Mouse (Mus musculus) stomach, embryonic 16.5 days (tissue): ENCODE results near the gene Caskin2. TPM values are rescaled to one million over a fixed set of nuclear protein-coding genes. Genes with fewer than 3 reads are reported as not detected.
A peak's percentile ranks its signal among the peaks of the same experiment; 100 is the strongest.

Experiments used
- ATAC-seq: fragments of 200-750 bp; cut with Nextera tagmentation; 2 replicates; pipeline ENCODE4 v1.8.0; 2017; ENCODE audit warnings: moderate number of reproducible peaks, moderate TSS enrichment; ENCODE audit not compliant: insufficient read depth, low FRiP score
- H3K27ac ChIP-seq: fragments of 300-500 bp; sonication (generic); 2 replicates; pipeline ENCODE4 v1.5.1; 2014; ENCODE audit warnings: low read length
- H3K27me3 ChIP-seq: fragments of 300-500 bp; sonication (generic); 2 replicates; pipeline ENCODE4 v1.6.1; 2014; ENCODE audit warnings: low read length, control low read depth, mixed read lengths; ENCODE audit not compliant: control insufficient read depth, insufficient read depth
- H3K36me3 ChIP-seq: fragments of 300-500 bp; sonication (generic); 2 replicates; pipeline ENCODE4 v1.6.1; 2014; ENCODE audit warnings: low read length; ENCODE audit not compliant: control insufficient read depth, insufficient read depth
- H3K4me1 ChIP-seq: fragments of 300-500 bp; sonication (generic); 2 replicates; pipeline ENCODE4 v1.6.1; 2014; ENCODE audit warnings: low read length, control low read depth, mixed read lengths; ENCODE audit not compliant: control insufficient read depth, insufficient read depth
- H3K4me2 ChIP-seq: fragments of 300-500 bp; sonication (generic); 2 replicates; pipeline ENCODE4 v1.6.1; 2014; ENCODE audit warnings: low read depth, low read length, mixed read lengths
- H3K4me3 ChIP-seq: fragments of 300-500 bp; sonication (generic); replicated peaks from 2 replicates; pipeline ENCODE4 v1.5.1; 2014; ENCODE audit warnings: mild to moderate bottlenecking, low read length
- H3K9ac ChIP-seq: fragments of 300-500 bp; sonication (generic); 2 replicates; pipeline ENCODE4 v1.6.1; 2014; ENCODE audit warnings: low read length
- H3K9me3 ChIP-seq: fragments of 300-500 bp; sonication (generic); replicated peaks from 2 replicates; pipeline ENCODE4 v1.6.1; 2016; ENCODE audit warnings: low read length, control low read depth; ENCODE audit not compliant: control insufficient read depth
- WGBS: fragments of 180-500 bp; shearing (Covaris S2); extraction: QIAGEN DNeasy Blood & Tissue Kit; methylation state at CpG from one replicate; pipeline ENCODE4 v1.1.7; 2014; 5-methylcytosine and 5-hydroxymethylcytosine counted together
- polyA plus RNA-seq: library from polyadenylated mRNA; unstranded; fragments of >200 nt; fragmentation: Nextera tagmentation; extraction: Ambion mirVana; gene quantifications from 2 replicates; pipeline ENCODE4 v1.2.1, GENCODE M21; 2015

The Caskin2 gene
- polyA plus RNA-seq, 1 experiment from 2014 or later: 14.9 TPM

- Histone ChIP-seq H3K4me2 (peak within 1 kb of the TSS; percentile 93), H3K27me3 (peaks cover 7% of the 10 kb centered on the region), H3K9ac (peak within 1 kb of the TSS; percentile 87), H3K4me3 (peak within 1 kb of the TSS; percentile 85), H3K27ac (peak within 1 kb of the TSS; percentile 90), H3K36me3 (no peaks in the 10 kb centered on the region), H3K9me3 (no peaks in the 10 kb centered on the region), H3K4me1 (peaks cover 21% of the 10 kb centered on the region)
- under 1% methylated on average over 84 of the region's 87 CpGs for WGBS
- peak; percentile 98 for ATAC-seq
Observed at GRCm38 (mm10) chr11:115823774-115824740, 10.6 kb upstream of the Caskin2 start, which contains the start of gene Llgl2. TSS of gene Llgl2 (plus strand) at chr11:115824049.

- Histone ChIP-seq H3K4me1 (peaks cover 11% of the 10 kb centered on the region; the same call in 1 of the 2 replicates), H3K36me3 (no peaks in the 10 kb centered on the region), H3K9me3 (no peaks in the 10 kb centered on the region), H3K4me2 (no peak overlapping the region), H3K4me3 (no peak overlapping the region), H3K9ac (no peak overlapping the region), H3K27ac (no peak overlapping the region), H3K27me3 (peaks cover 7% of the 10 kb centered on the region)
- whole genome bisulfite sequencing: 71% methylated on average over 4 of the region's 4 CpGs
- ATAC-seq: no peak
Observed at GRCm38 (mm10) chr11:115821001-115821400, 7.6 kb upstream of the Caskin2 start.

- H3K4me3 ChIP-seq: no peak overlapping the region
- no peak overlapping the region for H3K9ac ChIP-seq
- no peak overlapping the region for H3K4me2 ChIP-seq
- no peak for ATAC-seq
- no peaks in the 10 kb centered on the region for H3K9me3 ChIP-seq
- no peaks in the 10 kb centered on the region for H3K36me3 ChIP-seq
- 86% methylated on average over 16 of the region's 16 CpGs for WGBS
- peaks cover 7% of the 10 kb centered on the region for H3K27me3 ChIP-seq
- H3K4me1 ChIP-seq: peaks cover 16% of the 10 kb centered on the region; the same call in 1 of the 2 replicates
- no peak overlapping the region for H3K27ac ChIP-seq
Observed at GRCm38 (mm10) chr11:115819915-115820623, 6.6 kb upstream of the Caskin2 start.

GRCm38 (mm10) chr11:115817331-115817730 is 3.9 kb upstream of the Caskin2 start:
- Histone ChIP-seq H3K4me3 (no peak overlapping the region), H3K4me2 (no peak overlapping the region), H3K9ac (no peak overlapping the region), H3K36me3 (no peaks in the 10 kb centered on the region), H3K27me3 (no peaks in the 10 kb centered on the region), H3K4me1 (peaks cover 13% of the 10 kb centered on the region), H3K9me3 (no peaks in the 10 kb centered on the region), H3K27ac (no peak overlapping the region)
- ATAC-seq: no peak
- WGBS: 88% methylated on average over 5 of the region's 5 CpGs

GRCm38 (mm10) chr11:115814605-115815450 is 1.4 kb upstream of the Caskin2 start, which contains the start of gene Tsen54:
TSS of gene Tsen54 (plus strand) at chr11:115814724.
- under 1% methylated on average over 84 of the region's 84 CpGs for WGBS
- no peaks in the 10 kb centered on the region for H3K27me3 ChIP-seq

GRCm38 (mm10) chr11:115812533-115813420 is 662 bp downstream of the Caskin2 start:
- no peaks in the 10 kb centered on the region for H3K36me3 ChIP-seq
- peak overlapping the region; percentile 89 for H3K4me2 ChIP-seq
- H3K9ac ChIP-seq: peak overlapping the region; percentile 93
- peak overlapping the region; percentile 92 for H3K4me3 ChIP-seq
- 3% methylated on average over 28 of the region's 28 CpGs for WGBS
- peak overlapping the region; percentile 78 for H3K27ac ChIP-seq
- ATAC-seq: 0 out of 2 replicates have a peak, but pooled peaks have one; percentile 0
- no peaks in the 10 kb centered on the region for H3K9me3 ChIP-seq
- H3K27me3 ChIP-seq: no peaks in the 10 kb centered on the region
- H3K4me1 ChIP-seq: peaks cover 58% of the 10 kb centered on the region

More at GRCm38 (mm10) chr11:115814605-115815450, 1.4 kb upstream of the Caskin2 start, which contains the start of gene Tsen54:
- Histone ChIP-seq H3K4me3 (peak within 1 kb of the TSS; percentile 92), H3K4me1 (peaks cover 37% of the 10 kb centered on the region), H3K36me3 (no peaks in the 10 kb centered on the region), H3K9me3 (no peaks in the 10 kb centered on the region), H3K4me2 (peak within 1 kb of the TSS; percentile 89), H3K27ac (peak within 1 kb of the TSS; percentile 78), H3K9ac (peak within 1 kb of the TSS; percentile 93)
- ATAC-seq: peak; percentile 61

- peak overlapping the region; percentile 93 for H3K9ac ChIP-seq
- peak overlapping the region; percentile 89 for H3K4me2 ChIP-seq
- H3K27me3 ChIP-seq: no peaks in the 10 kb centered on the region
- H3K36me3 ChIP-seq: no peaks in the 10 kb centered on the region
- H3K27ac ChIP-seq: peak overlapping the region; percentile 78; the same call in 1 of the 2 replicates
- H3K4me3 ChIP-seq: peak overlapping the region; percentile 92
- WGBS: 31% methylated on average over 7 of the region's 7 CpGs
- H3K4me1 ChIP-seq: peaks cover 63% of the 10 kb centered on the region
- no peaks in the 10 kb centered on the region for H3K9me3 ChIP-seq
- no peak for ATAC-seq
Observed at GRCm38 (mm10) chr11:115812095-115812494, 1.3 kb downstream of the Caskin2 start.
